Mouse (Mus musculus): Measurements from ENCODE around the gene Bdkrb2.

Gene Bdkrb2

GRCm38 (mm10) chr12:105562936-105563680, at the start of gene Bdkrb2:
Gene Bdkrb2, plus strand, starts transcription at chr12:105563226.
- DNase-seq: peak; percentile 66

- no peak for DNase-seq
Measured at GRCm38 (mm10) chr12:105514111-105514510, 48.9 kb upstream of the Bdkrb2 start.

DNA sequence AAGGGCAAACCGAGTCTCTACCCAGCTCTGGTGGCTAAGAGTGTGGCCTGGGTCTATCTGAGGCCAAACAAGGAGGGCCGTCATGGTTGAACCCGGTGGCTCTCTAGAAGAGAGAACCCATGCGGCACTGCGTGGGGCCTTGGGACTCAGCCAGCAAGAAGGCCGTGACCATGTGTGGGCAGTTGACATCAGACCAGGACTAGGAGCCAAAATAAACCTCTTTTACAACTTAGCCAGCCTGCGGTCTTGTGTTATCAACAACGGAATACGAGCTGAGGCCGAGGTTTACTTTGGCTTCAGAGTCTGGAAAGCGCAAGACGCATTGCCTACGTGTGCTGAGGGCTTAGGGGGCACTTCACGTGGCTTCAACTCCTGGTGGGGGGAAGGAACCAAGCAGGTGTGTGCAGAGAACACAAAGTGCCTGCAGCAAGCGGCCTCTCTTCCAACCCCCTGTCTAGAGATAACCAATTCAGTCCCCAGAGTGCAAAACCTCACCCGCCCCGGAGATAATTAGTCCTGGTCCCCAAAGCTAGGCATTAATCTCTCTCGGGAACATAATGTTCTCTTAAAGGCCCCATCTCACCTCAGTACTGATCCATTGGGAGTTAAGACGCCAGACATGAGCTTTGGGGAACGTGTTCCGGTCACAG, 45.9 kb upstream of the Bdkrb2 start:
- DNase-seq: peak; percentile 69

- DNase-seq: no peak
Measured at GRCm38 (mm10) chr12:105519851-105520250, 43.2 kb upstream of the Bdkrb2 start.

GRCm38 (mm10) chr12:105521170-105521762, 41.8 kb upstream of the Bdkrb2 start:
- DNase-seq: peak; percentile 57

GRCm38 (mm10) chr12:105523737-105524136, 39.3 kb upstream of the Bdkrb2 start:
- no peak for DNase-seq

DNA sequence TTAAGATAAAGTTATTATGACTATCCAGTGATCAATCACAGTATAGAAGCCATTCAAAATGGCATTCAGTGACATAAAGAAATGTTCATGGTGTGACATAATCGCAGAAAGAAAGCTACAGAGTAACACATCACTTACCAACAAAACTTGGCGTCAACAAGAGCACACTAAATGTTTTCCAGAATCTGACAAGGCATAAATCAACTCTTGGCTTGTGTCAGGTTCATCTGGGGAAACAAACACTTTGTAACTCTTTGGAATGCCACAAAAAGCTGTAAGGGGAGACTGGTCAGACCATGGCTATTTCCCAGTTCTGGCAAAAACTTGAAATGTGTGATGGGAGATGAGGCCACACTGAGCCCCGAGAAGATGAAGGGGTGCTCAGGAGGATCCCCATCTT, 36.8 kb upstream of the Bdkrb2 start:
- no peak for DNase-seq

DNA sequence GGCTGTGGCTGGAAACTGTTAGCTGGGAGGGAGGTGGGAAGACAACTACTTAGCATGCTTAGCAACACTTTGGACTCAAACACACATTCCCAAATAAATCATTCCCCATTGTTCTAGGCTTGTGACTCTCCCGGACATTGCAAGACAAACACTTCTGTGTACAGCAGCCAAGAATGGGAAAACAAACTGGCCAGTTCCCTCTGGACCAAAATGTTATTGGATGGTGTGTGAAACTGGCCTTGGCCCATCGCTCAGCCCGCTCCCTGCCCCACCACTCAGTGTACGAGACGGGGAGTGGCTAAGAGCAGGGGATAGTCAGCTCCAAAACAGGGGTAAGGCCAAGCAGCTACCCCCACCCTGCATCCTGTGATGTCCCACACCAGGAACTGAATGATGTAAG, 36.2 kb upstream of the Bdkrb2 start:
- peak; percentile 77 for DNase-seq

- peak; percentile 63 for DNase-seq
Measured at GRCm38 (mm10) chr12:105529545-105529944, 33.5 kb upstream of the Bdkrb2 start.

DNA sequence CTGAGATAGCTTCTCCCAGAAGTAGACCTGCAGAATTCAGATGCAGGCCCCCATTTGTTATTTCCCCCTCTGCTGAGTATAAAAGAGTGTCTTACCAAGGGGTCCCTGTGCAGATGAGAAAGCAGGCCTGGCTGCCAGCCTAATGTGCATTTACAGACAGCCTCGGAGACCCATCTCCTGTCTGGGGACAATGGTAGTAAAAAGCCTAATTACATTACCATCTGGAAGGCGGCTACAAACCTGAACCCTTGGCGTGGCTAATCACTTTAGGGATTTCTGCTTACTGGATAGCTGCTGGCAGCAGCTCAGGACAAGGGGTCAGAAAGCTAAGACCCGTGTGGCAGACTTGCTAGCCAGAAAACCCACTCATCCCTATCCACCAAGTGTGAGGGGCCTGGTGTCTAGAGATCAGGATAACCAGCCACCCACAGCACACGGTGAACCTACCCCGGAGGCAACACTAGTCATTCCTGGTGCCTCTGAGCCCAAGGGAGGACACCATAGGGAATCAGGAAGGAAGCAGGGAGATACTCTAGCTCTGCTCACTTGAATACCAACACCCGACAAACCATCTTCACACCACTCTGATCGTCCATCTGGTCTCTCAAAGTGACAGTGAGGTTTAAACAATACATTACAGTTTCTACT, 31.2 kb upstream of the Bdkrb2 start:
- no peak for DNase-seq

DNA sequence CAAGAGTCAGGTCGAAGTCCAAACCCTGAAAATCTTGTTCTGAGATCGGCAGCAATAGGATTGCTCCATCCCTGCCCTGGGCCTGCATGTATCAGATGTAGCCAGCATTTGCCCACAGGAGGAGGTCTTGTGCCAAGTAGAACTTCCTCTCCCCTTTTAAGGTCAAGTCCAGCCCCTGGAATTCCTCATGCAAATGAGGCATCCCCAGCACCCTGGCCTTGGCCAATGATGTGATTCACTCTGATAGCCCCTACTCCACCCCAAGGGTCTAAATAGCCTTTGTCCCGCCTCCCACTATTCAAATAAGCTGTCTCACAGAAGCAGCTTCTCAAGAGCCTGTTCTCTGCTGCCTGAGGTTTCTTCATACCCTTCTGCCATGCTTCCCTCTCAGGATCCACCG, 28.2 kb upstream of the Bdkrb2 start:
- DNase-seq: no peak

GRCm38 (mm10) chr12:105535968-105536760, 26.9 kb upstream of the Bdkrb2 start:
- no peak for DNase-seq

DNA sequence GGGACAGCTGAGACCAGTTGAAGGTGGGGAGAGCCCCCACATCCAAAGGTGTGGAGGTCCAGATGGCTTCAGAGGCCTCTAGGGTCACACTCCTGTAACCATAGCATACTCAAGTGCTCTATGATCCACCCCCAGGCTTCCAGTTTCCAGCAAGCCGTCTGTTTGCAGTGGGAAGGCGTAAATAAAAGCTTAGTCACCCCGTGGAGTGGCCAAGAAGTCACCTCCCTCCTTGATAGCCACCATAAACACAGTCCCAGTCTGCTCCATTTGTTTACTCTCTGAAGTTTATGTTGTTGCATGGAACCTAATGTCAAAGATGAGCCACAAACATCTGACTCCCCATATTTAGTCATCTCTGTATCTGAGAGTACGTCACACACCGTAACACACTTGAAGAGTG, 25.9 kb upstream of the Bdkrb2 start:
- no peak for DNase-seq

- no peak for DNase-seq
Measured at GRCm38 (mm10) chr12:105539649-105540048, 23.4 kb upstream of the Bdkrb2 start.

DNA sequence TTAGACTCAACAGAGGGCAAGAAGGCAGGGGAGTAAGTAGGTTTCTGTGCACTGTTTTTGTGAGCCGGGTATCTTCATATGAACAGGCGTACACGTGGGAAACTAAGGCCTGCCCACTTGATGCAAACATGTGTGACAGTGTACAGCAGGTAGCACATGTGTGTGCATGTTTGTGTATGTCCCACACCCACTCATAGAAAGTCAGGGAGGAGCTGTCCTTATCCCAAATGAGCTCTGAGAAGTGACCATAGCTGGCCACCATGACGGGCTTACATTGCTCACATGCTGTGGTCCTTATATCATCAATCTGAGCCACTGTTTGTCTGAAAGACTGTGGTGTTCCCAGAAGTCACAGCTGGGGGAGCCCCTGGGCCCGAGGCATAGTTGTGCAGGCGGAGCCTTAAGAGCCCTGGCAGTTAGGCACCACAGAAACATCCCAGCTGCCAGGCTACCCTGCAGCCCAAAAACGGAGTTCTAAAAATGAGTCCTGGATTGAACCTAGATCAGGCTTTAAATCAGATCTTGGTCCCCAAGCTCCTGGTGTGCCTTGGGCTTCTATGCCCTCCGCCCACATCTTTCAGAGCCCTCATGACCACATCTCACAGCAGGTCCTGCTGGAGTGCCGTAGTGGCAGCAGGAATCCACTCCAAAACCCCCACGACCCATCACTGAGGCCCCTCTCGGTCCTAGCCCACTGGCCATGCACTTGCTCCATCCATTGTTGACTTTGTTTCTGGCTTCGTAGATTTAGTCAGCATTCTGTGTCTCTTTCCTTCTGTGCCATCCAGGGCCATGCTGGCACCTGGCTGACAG, 21.2 kb upstream of the Bdkrb2 start:
- no peak for DNase-seq

GRCm38 (mm10) chr12:105542513-105542912, 20.5 kb upstream of the Bdkrb2 start:
- DNase-seq: no peak

DNA sequence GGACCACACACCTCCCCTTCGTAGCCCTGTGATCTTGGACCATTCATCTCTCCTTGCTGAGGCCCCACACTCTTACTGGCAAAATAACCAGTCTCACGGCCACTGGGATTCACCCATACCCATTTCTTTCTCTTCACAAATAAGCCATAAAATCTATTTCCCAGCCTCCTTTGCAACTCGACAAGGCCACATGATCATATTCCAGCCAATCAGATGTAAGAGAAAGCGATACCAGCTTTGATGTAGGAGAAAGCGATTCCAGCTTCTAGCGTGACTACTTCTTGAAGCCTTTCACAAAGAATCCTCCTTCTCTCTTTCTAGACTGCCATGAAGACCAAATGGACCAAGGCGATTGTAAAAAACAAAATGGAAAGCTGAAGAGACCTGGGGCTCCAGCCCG, 19.9 kb upstream of the Bdkrb2 start:
- DNase-seq: no peak

DNA sequence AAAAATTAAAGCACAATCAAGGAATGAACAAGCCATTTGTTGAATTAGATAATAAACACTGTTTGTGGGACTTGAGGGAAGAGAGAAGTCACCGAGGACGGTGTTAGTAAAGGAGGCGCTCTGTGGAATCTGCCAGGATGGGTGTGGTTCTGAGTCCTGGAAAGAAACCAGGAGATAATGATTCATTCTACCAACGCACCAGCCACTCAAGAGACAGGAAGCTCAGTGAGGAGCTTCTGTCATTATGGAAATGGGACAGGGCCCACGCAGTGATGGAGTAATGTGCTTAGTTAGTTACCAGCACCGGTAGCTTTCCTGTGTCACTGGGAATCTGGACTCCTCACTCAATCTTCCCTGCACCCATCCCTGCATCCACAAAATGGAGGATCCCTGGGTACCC, 19.3 kb upstream of the Bdkrb2 start:
- no peak for DNase-seq

GRCm38 (mm10) chr12:105544872-105545271, 18.2 kb upstream of the Bdkrb2 start:
- DNase-seq: no peak

- DNase-seq: no peak
Measured at GRCm38 (mm10) chr12:105545696-105546435, 17.2 kb upstream of the Bdkrb2 start.

DNA sequence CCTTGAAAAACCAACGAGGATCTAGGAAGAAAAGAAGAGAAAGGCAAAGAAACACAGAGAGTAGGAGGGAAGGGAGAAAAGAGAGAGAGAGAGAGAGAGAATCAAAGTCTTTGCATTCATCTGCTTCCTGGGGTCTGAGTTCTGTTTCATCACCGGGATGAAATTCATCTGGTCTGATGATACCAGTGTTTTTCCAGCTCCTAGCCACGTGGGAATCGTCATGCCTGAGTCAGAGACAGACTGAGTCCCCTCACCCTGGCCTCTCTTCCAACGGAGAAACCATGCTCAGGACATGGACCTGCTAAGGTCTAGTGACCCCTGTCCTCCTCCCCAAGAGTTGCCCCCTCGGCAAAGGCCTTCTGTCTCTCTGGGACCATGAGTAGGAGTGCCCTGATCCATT, 16.5 kb upstream of the Bdkrb2 start:
- DNase-seq: no peak
